Mouse (Mus musculus): ENCODE measurements around the gene 4933403O08Rik. TPM values are rescaled to one million over a fixed set of nuclear protein-coding genes. Genes with fewer than 3 reads are reported as not detected.

The 4933403O08Rik gene
- 0.08 and 0.16 TPM in 2 replicates for polyA plus RNA-seq (2012; rRNA removed)

DNA sequence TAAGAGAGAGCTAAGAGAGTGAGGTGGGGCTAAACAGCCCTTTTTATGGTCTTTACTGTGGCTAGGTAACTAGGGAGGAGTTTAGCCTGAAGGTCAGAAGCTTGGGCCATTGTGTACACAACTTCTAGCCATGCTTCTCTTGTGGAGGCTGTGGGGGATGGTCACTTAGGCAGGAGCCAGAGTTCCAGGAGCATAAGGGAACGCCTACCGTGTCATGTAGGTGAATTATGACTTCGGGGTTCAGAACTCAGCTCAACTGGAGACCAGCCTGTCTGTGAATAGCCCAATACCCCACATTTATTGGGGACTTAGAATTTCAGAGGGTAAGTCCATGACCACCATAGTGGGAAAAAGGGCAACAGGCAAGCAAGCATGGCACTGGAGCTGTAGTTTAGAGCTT lies at the start of gene 4933403O08Rik:
TSS of gene 4933403O08Rik (plus strand) at position 301 of the 400 bp plus-strand sequence.

Other genes with a start within 250 kb of the 4933403O08Rik start
- 0.03 TPM in 1 of 2 replicates, not detected in the other for gene Tex16, start 228.0 kb upstream of the 4933403O08Rik start, polyA plus RNA-seq (2012; rRNA removed)
- 5.5 and 7.4 TPM in 2 replicates for gene Apool, start 72.3 kb downstream of the 4933403O08Rik start, polyA plus RNA-seq (2012; rRNA removed)
- not detected in 2 replicates for gene Satl1, start 167.7 kb downstream of the 4933403O08Rik start, polyA plus RNA-seq (2012; rRNA removed)